Comparison of ENCODE assay signal across 19 mouse cellular contexts in genomic region chr5:124501541-124501940, GRCm38 (mm10). TPM values are rescaled to one million over a fixed set of nuclear protein-coding genes. Genes with fewer than 3 reads are reported as not detected.
DNase-seq lines count a peak whose midpoint lies in the region; TF ChIP-seq lines count a peak whose summit lies in the region.
"Had no signal": no experiment of that assay in that cellular context is flagged by ENCODE, and none has a peak within 500 bp of the region (broad histone marks: within the 10 kb centered on the region; RNA-seq: fewer than 3 reads in every experiment).

No protein-coding gene starts in this region.

- H3K4me3 ChIP-seq in gastrocnemius, adult 2 months, result 0 out of 2 replicates have a peak overlapping the region, but pooled peaks have one; percentile 5
- no peak overlapping the region for H3K4me3 ChIP-seq in layer of hippocampus, adult 2 months
- no peak overlapping the region for H3K4me3 ChIP-seq in cortical plate, adult 2 months (ENCODE audit: insufficient read depth, low read length)
- H3K4me3 ChIP-seq: embryonic facial prominence, embryonic 10.5 days; embryonic facial prominence, embryonic 12.5 days; forebrain, embryonic 13.5 days had no signal

- no peak for TF ChIP-seq POLR2A in cortical plate, adult 2 months (IDR thresholded peaks at IDR 0.05; ENCODE audit: extremely low read depth, insufficient read depth, low read length)

- no peaks in the 10 kb centered on the region; the same call in 1 of the 2 replicates for H3K4me1 ChIP-seq in cortical plate, adult 2 months (ENCODE audit: control insufficient read depth, insufficient read depth, low read length)
- H3K4me1 ChIP-seq: forebrain, embryonic 13.5 days had no signal

- no peak for TF ChIP-seq CTCF in gastrocnemius, adult 2 months (IDR thresholded peaks at IDR 0.05)
- TF ChIP-seq CTCF in layer of hippocampus, adult 2 months (conservative IDR thresholded peaks at IDR 0.05), result no peak
- no peak for TF ChIP-seq CTCF in cortical plate, adult 2 months (IDR thresholded peaks at IDR 0.05; ENCODE audit: extremely low read depth, insufficient read depth, low read length)

- peak overlapping the region; percentile 85 for H3K27ac ChIP-seq in gastrocnemius, adult 2 months
- H3K27ac ChIP-seq in layer of hippocampus, adult 2 months, result peak overlapping the region; percentile 85
- 0 out of 2 replicates have a peak overlapping the region, but pooled peaks have one; percentile 45 for H3K27ac ChIP-seq in cortical plate, adult 2 months (ENCODE audit: insufficient read depth, low read length)
- H3K27ac ChIP-seq: embryonic facial prominence, embryonic 10.5 days; embryonic facial prominence, embryonic 12.5 days; forebrain, embryonic 13.5 days had no signal

- DNase-seq in gastrocnemius, adult 2 months, result peak; percentile 67
- no peak for DNase-seq in gastrocnemius, postnatal 10 days
- no peak for DNase-seq in layer of hippocampus, adult 2 months (ENCODE audit: low spot score in 2 of 2)
- no peak for DNase-seq in layer of hippocampus, adult 18-20 months (ENCODE audit: low spot score in 2 of 2)
- peak; percentile 64 for DNase-seq in skeletal muscle tissue, adult 2 months (ENCODE audit: low read depth, low spot score)
- no peak for DNase-seq in testis, postnatal 14 days (ENCODE audit: low spot score)
- DNase-seq: adrenal gland, adult 2 months; adrenal gland, postnatal 10 days; adrenal gland, postnatal 25 days; cerebellum, adult 11 months; cerebellum, adult 18-20 months; cerebellum, adult 8-10 months; cerebellum, adult 9-11 months; cerebellum, postnatal 14 days; cerebellum, postnatal 36 days had no signal

- intact Hi-C loops in gastrocnemius, adult 2 months (cut with DNase I), result no loop called here

RNA-seq across cellular contexts. Expression of gene Snrnp35, which starts 18.6 kb away (rescaled TPM):
- total RNA-seq in gastrocnemius, adult 2 months (2021), result 10 to 100 TPM; 27.7 to 33.1 TPM
- 10 to 100 TPM; 21.8 to 23.6 TPM for total RNA-seq in gastrocnemius, postnatal 10 days (2021)
- 10 to 100 TPM; 25.7 to 25.9 TPM for total RNA-seq in layer of hippocampus, adult 2 months (2021)
- total RNA-seq in layer of hippocampus, adult 18-20 months (2021), result 10 to 100 TPM; 25.3 to 28.7 TPM
- 11.5 TPM in 2 replicates for polyA plus RNA-seq in cortical plate, adult 2 months (2012; rRNA removed)

RNA-seq across cellular contexts. Expression of gene Rilpl2, which starts 23.4 kb away (rescaled TPM):
- 1 to 10 TPM; 4.6 to 4.7 TPM for total RNA-seq in gastrocnemius, adult 2 months (2021)
- 1 to 10 TPM; 6.6 to 7.9 TPM for total RNA-seq in gastrocnemius, postnatal 10 days (2021)
- 10 to 100 TPM; 19.3 TPM for total RNA-seq in layer of hippocampus, adult 2 months (2021)
- 10 to 100 TPM; 20.4 to 22.6 TPM for total RNA-seq in layer of hippocampus, adult 18-20 months (2021)
- 26.9 and 27.1 TPM in 2 replicates for polyA plus RNA-seq in cortical plate, adult 2 months (2012; rRNA removed)

RNA-seq across cellular contexts. Expression of gene Rilpl1, which starts 29.6 kb away (rescaled TPM):
- 100 to 1,000 TPM; 243 to 286 TPM for total RNA-seq in gastrocnemius, adult 2 months (2021)
- 10 to 100 TPM; 48.9 to 49.3 TPM for total RNA-seq in gastrocnemius, postnatal 10 days (2021)
- total RNA-seq in layer of hippocampus, adult 2 months (2021), result 10 to 100 TPM; 69.1 to 78.2 TPM
- total RNA-seq in layer of hippocampus, adult 18-20 months (2021), result 10 to 100 TPM; 75.7 to 89.4 TPM
- polyA plus RNA-seq in cortical plate, adult 2 months (2012; rRNA removed), result 55.4 and 56.5 TPM in 2 replicates

RNA-seq across cellular contexts. Expression of gene Tmed2, which starts 39.0 kb away (rescaled TPM):
- total RNA-seq in gastrocnemius, adult 2 months (2021), result 100 to 1,000 TPM; 144 to 170 TPM
- total RNA-seq in gastrocnemius, postnatal 10 days (2021), result 100 to 1,000 TPM; 158 to 163 TPM
- 10 to 100 TPM; 97.4 to 99.3 TPM for total RNA-seq in layer of hippocampus, adult 2 months (2021)
- 100 to 1,000 TPM in 1 of 2 experiments, 10 to 100 TPM in 1; 96.7 to 100 TPM for total RNA-seq in layer of hippocampus, adult 18-20 months (2021)
- 110 and 121 TPM in 2 replicates for polyA plus RNA-seq in cortical plate, adult 2 months (2012; rRNA removed)

RNA-seq across cellular contexts. Expression of gene Ddx55, which starts 51.1 kb away (rescaled TPM):
- total RNA-seq in gastrocnemius, adult 2 months (2021), result 1 to 10 TPM; 4.5 to 4.8 TPM
- 1 to 10 TPM; 4.9 to 6.0 TPM for total RNA-seq in gastrocnemius, postnatal 10 days (2021)
- 10 to 100 TPM; 27.4 to 32.6 TPM for total RNA-seq in layer of hippocampus, adult 2 months (2021)
- total RNA-seq in layer of hippocampus, adult 18-20 months (2021), result 10 to 100 TPM; 23.8 to 24.4 TPM
- 40.3 and 42.4 TPM in 2 replicates for polyA plus RNA-seq in cortical plate, adult 2 months (2012; rRNA removed)

Comparison
In these comparisons a context has a peak if more than half of its experiments do, and no peak if none do; other contexts are left out.
1. DNase-seq: peak in gastrocnemius, adult 2 months (single experiment) and skeletal muscle tissue, adult 2 months (single experiment); none in gastrocnemius, postnatal 10 days (single experiment), layer of hippocampus, adult 2 months (0 of 2), layer of hippocampus, adult 18-20 months (0 of 2) and testis, postnatal 14 days (single experiment).
2. Peak in every context shown above with its lines, with median percentiles within 50 percentile points of each other: H3K27ac ChIP-seq.